Mouse (Mus musculus) embryonic facial prominence, embryonic 13.5 days (tissue): ENCODE results near the gene Syne4. TPM values are rescaled to one million over a fixed set of nuclear protein-coding genes. Genes with fewer than 3 reads are reported as not detected.

ENCODE experiments used
- ATAC-seq: fragments of 200-750 bp; cut with Nextera tagmentation; 2 replicates; pipeline ENCODE4 v1.8.0; 2017; ENCODE audit warnings: low read depth; ENCODE audit not compliant: insufficient number of reproducible peaks, insufficient read depth, low FRiP score, low TSS enrichment
- H3K27ac ChIP-seq: fragments of 300-500 bp; sonication (generic); 2 replicates; pipeline ENCODE4 v1.5.1; 2015; ENCODE audit warnings: moderate library complexity, mild to moderate bottlenecking, inconsistent platforms
- H3K27me3 ChIP-seq: fragments of 300-500 bp; sonication (generic); 2 replicates; pipeline ENCODE4 v1.6.1; 2015; ENCODE audit warnings: mild to moderate bottlenecking, inconsistent platforms
- H3K36me3 ChIP-seq: fragments of 300-500 bp; sonication (generic); 2 replicates; pipeline ENCODE4 v1.6.1; 2015; ENCODE audit warnings: mild to moderate bottlenecking, inconsistent platforms
- H3K4me1 ChIP-seq: fragments of 300-500 bp; sonication (generic); 2 replicates; pipeline ENCODE4 v1.6.1; 2015; ENCODE audit warnings: inconsistent platforms
- H3K4me2 ChIP-seq: fragments of 300-500 bp; sonication (generic); 2 replicates; pipeline ENCODE4 v1.6.1; 2015; ENCODE audit warnings: moderate library complexity, mild to moderate bottlenecking, inconsistent platforms
- H3K4me3 ChIP-seq: fragments of 300-500 bp; sonication (generic); 2 replicates; pipeline ENCODE4 v1.5.1; 2015; ENCODE audit warnings: mild to moderate bottlenecking, inconsistent platforms
- H3K9ac ChIP-seq: fragments of 300-500 bp; sonication (generic); 2 replicates; pipeline ENCODE4 v1.6.1; 2015; ENCODE audit warnings: mild to moderate bottlenecking, inconsistent platforms
- H3K9me3 ChIP-seq: fragments of 300-500 bp; sonication (generic); 2 replicates; pipeline ENCODE4 v1.6.1; 2016; ENCODE audit warnings: inconsistent platforms
- WGBS: fragments of 180-500 bp; shearing (Covaris S2); methylation state at CpG from one replicate; pipeline ENCODE4 v1.1.7; 2015; ENCODE audit warnings: mixed read lengths; 5-methylcytosine and 5-hydroxymethylcytosine counted together
- polyA plus RNA-seq: library from polyadenylated mRNA; unstranded; fragments of >200 nt; fragmentation: Nextera tagmentation; extraction: Ambion mirVana; gene quantifications from 2 replicates; pipeline ENCODE4 v1.2.1, GENCODE M21; 2015

Syne4 gene
- polyA plus RNA-seq, 1 experiment from 2014 or later: 54.6 TPM

DNA sequence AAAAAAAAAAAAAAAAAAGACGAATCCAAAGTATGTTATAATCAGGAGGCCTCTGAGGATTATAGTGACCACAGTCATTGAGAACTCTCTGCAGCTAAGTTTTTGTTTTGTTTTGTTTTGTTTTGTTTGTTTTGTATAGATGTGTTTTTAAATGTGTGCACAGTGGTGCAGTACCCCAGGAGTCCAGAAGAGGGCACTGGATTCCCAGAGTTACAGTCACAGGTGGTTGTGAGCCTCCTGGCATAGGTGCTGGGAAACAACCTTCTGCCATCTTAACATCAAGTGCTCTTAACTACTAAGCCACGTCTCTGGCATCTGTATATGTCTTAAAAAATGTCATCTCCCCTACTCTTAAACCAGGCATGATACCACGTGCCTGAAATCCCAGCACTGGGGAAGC is 13.7 kb upstream of the Syne4 start:
- Histone ChIP-seq H3K4me1 (no peaks in the 10 kb centered on the region), H3K9ac (no peak overlapping the region), H3K27ac (no peak overlapping the region), H3K4me2 (no peak overlapping the region), H3K9me3 (no peaks in the 10 kb centered on the region), H3K4me3 (no peak overlapping the region), H3K36me3 (peaks cover 89% of the 10 kb centered on the region), H3K27me3 (no peaks in the 10 kb centered on the region)
- whole genome bisulfite sequencing: 49% methylated on average over 3 of the region's 3 CpGs
- no peak for ATAC-seq

DNA sequence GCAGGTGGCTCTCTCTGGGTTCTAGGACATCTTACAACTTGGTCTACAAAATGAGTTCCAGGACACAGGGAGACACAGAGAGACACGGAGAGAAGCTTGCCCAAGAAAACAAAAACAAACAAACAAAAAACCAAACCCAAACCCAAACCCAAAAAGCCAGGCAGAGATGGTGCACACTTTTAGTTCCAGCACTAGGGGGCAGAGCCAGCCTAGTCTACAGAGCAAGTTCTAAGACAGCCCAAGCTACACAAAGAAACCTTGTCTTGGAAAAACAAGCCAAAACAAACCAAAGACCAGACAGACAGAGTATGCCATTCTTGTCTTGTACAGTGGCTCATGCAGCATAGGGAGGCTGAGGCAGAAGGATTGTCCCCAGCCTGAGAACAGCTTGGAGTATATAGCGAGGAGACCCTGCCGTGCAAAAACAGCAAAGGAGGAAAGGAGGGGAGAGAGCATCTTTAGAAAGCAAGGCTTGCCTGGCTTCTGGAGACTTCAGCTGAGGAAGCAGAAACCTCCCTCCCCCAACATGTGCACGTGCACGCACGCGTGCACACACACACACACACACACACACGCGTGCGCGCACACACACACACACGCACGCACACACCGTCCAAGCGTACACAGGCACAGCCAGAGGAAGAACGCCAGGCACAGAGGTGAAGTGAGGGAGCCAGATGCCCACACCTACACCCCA is 8.4 kb upstream of the Syne4 start:
- ATAC-seq: no peak
- peaks cover 59% of the 10 kb centered on the region for H3K36me3 ChIP-seq
- no peaks in the 10 kb centered on the region for H3K9me3 ChIP-seq
- no peak overlapping the region for H3K9ac ChIP-seq
- peaks cover 21% of the 10 kb centered on the region for H3K4me1 ChIP-seq
- 89% methylated on average over 16 of the region's 16 CpGs for WGBS
- H3K27ac ChIP-seq: no peak overlapping the region
- H3K4me3 ChIP-seq: no peak overlapping the region
- H3K4me2 ChIP-seq: no peak overlapping the region
- no peaks in the 10 kb centered on the region for H3K27me3 ChIP-seq

DNA sequence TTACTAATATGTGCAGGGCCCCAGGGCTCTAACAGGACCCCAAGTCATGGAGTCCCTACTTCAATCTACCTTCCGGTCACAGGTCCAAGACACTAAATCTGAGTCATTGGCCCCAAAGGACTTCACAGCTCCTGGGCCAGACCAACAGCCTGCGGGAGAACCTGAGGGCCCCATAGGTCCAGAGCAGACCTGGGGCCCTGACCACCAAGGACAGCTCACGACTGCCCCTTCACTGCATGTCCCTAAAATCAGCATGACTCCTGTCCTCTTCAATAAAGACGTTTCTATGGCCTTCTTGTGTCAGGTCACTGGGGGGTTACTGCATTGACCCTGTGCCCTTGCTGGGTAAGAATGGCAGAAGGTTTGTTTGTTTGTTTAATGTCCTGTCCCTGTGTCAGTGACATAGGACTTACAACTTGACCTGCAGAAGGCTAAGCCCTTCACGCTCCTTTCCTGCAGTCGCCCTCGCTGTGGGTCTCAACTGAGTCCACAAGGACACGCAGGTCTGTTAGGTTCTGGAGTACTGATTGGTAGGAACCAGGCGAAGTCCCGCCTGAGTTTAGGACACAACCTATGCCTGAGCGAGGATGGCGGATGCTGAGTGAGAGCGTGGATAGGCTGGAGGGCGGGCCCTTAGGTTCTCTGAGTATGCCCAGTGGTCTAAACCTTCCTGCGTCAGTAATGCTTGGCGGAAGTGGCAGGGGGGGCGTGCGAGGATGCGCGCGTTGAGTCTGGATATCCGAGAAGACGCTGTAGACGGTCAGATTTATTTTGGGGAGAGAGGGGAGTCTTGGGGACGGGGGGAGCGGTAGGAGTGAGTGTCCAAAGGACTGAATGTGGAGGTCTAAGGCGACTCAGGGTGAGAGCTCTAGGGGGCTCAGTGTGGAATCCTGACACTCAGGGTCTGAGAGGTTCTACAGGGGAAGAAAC is 6.3 kb upstream of the Syne4 start, which contains the start of gene Alkbh6:
Alkbh6 (plus strand) TSS at position 642 of the 930 bp plus-strand sequence.
- 5% methylated on average over 27 of the region's 27 CpGs for WGBS
- Histone ChIP-seq H3K36me3 (peaks cover 55% of the 10 kb centered on the region), H3K27ac (peak within 1 kb of the TSS; percentile 78), H3K4me3 (peak within 1 kb of the TSS; percentile 65), H3K4me1 (peaks cover 21% of the 10 kb centered on the region), H3K4me2 (peak within 1 kb of the TSS; percentile 90), H3K9ac (peak within 1 kb of the TSS; percentile 80), H3K27me3 (no peaks in the 10 kb centered on the region), H3K9me3 (no peaks in the 10 kb centered on the region)
- peak; percentile 99 for ATAC-seq

DNA sequence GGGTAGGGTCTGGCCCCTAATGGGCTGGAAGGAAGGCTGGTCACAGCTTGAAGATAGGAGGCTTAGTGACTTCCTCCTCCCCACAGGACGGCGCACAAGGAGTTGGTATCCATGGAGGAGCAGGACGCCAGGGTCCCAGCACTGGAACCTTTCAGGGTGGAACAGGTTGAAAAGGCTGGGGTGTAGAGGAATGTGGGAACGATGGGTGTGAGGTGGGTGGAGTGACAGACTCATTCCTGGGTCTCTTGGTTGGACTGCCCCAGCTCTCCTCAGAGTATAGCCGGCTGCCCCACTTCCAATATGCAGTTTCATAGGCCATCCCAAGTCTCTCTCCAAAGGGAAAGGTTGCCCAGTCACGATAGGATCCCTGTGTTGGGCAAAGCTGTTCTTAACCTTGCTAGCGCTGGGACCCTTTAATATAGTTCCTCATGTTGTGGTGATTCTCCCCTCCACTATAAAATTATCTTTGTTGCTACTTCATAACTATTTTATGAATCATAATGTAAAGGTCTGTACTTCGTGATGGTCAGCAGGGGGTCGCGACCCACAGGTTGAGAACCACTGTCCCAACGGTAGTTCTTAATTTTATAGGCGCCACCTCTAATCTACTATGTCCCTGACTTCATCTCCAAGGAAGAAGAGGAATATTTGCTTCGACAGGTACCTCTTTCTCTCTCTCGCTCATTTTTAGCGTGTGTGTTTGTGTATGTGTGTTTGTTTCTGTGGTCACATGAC is 5.0 kb upstream of the Syne4 start:
- peak overlapping the region; percentile 65 for H3K4me3 ChIP-seq
- no peak overlapping the region for H3K27ac ChIP-seq
- no peak for ATAC-seq
- peaks cover 29% of the 10 kb centered on the region for H3K4me1 ChIP-seq
- peak overlapping the region; percentile 90 for H3K4me2 ChIP-seq
- H3K36me3 ChIP-seq: peaks cover 48% of the 10 kb centered on the region
- no peaks in the 10 kb centered on the region for H3K27me3 ChIP-seq
- 64% methylated on average over 15 of the region's 15 CpGs for WGBS
- no peaks in the 10 kb centered on the region for H3K9me3 ChIP-seq
- peak overlapping the region; percentile 80 for H3K9ac ChIP-seq

DNA sequence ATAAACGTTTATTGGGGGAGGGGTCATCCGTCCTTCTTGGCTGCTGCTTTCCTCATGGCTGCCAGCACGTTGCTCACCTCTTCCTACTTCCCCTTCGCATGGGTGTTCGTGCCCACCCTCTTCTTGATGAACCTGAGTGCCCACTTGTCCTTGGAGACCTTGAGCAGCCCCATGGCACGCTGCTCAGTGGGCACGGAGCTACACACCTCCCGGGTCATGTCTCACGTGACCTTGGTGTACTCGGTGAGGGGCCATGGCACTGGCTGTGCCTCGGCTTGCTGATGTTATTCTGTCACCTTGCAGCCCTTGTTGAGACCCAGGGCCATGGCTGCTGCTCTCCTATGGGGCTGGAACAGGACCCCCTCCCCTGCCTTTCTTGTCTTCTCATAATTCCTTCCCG is 4.5 kb upstream of the Syne4 start:
- WGBS: 87% methylated on average over 12 of the region's 12 CpGs
- no peak for ATAC-seq

DNA sequence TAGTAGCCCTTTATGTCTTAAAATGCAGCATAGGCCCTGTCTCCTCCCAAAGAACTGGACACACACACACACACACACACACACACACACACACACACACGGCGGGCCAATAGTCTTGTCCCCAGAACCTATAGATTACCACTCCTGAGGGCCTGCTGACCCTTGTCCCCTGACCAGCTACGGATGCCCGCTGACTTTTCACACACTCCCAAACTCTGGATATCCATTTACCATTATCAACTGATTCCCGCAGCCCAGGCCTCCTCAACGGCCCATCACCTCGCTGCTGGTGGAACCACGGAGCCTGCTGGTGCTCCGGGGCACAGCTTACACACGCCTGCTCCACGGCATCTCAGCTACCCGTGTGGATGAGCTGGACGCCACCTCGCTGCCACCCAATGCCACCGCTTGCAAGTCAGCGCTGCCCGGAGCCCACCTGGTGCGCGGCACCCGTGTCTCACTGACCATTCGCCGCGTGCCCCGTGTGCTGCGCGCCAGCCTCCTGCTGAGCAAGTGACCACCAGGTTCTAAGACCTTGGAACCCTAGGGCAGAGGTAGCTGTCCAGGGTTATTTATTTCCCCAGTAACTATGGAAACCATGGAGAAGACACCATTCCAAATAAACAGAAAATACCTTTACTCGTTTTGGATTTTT is 814 bp upstream of the Syne4 start:
- Histone ChIP-seq H3K36me3 (peaks cover 39% of the 10 kb centered on the region), H3K27ac (no peak overlapping the region), H3K9me3 (no peaks in the 10 kb centered on the region), H3K4me3 (no peak overlapping the region), H3K4me1 (peaks cover 37% of the 10 kb centered on the region), H3K4me2 (peak overlapping the region; percentile 63; the same call in 1 of the 2 replicates), H3K9ac (no peak overlapping the region; the same call in 1 of the 2 replicates), H3K27me3 (no peaks in the 10 kb centered on the region)
- WGBS: 53% methylated on average over 27 of the region's 27 CpGs
- ATAC-seq: no peak

More for the DNA sequence above, 4.5 kb upstream of the Syne4 start:
- Histone ChIP-seq H3K9me3 (no peaks in the 10 kb centered on the region), H3K4me2 (peak overlapping the region; percentile 90; the same call in 1 of the 2 replicates), H3K36me3 (peaks cover 45% of the 10 kb centered on the region), H3K9ac (no peak overlapping the region), H3K4me3 (no peak overlapping the region), H3K4me1 (peaks cover 34% of the 10 kb centered on the region), H3K27ac (no peak overlapping the region), H3K27me3 (no peaks in the 10 kb centered on the region)

DNA sequence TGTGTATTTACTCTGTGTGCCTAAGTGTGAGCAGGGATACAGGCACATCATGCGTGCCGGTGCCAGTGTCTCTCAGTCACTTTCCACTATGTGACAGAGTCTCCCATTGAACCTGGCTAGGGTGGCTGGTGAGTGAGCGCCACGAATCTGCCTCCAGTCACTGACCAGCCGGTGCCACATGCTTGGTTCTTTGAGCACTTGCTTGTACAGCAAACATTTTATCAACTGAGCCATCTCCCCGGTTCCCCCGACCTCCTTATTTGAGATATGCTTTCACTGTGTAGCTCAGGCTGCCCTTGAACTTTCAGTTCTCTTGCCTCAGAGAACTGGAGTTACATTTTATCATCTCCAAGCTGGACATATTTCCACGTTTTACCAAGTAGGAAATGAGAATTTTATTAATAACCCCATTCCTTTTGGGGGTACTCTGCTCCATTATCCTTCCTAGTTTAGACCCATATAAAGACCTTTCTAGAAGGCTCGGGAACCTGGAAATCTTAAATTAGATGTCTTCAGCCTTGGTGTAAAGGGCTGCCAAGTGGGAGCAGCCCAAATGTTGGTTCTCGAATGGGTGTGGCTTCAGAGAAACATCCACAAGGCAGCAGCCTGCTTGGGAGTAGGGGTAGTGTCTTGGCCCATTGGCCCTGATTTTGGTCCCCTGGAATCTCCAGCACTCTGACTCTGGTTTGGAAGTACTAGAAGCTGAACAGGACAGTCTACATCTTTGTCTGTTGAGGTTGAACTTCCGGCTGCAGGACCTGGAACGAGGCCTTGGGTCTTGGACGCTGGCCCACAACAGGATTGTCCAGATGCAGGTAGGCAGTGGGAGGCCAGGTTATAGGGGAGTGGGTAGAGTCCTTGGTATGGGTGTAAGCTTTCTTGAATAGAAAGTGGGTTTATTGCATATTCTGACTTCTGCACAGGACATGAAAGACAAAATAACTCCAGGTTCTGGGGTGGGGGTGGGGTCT is 1.2 kb downstream of the Syne4 start:
- WGBS: 72% methylated on average over 13 of the region's 13 CpGs
- no peak for ATAC-seq
- Histone ChIP-seq H3K36me3 (peaks cover 37% of the 10 kb centered on the region), H3K27ac (no peak overlapping the region), H3K4me2 (peak overlapping the region; percentile 63), H3K9ac (peak overlapping the region; percentile 76), H3K9me3 (no peaks in the 10 kb centered on the region), H3K4me1 (peaks cover 25% of the 10 kb centered on the region), H3K27me3 (no peaks in the 10 kb centered on the region), H3K4me3 (peak overlapping the region; percentile 55)

DNA sequence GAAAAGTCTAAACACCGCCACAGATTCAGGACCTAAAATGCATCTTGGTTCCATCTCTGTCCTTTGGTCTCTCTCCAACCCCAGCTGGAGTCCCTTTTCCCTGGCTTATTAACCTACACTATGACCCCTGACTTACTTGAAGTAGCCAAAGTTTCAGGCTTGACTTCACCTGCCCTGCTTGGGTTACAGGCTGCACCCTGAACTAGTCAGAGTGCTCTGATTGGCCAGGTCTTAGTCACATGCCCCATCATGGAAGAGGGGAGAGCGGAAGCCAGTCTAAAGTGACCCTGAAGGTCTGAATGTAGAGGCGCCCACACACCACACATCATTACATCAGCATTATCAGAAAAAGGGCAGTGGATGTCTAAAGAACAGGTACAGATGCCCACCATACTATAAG is 3.5 kb downstream of the Syne4 start:
- Histone ChIP-seq H3K4me2 (no peak overlapping the region), H3K36me3 (peaks cover 16% of the 10 kb centered on the region; the same call in 1 of the 2 replicates), H3K4me1 (peaks cover 37% of the 10 kb centered on the region), H3K27me3 (no peaks in the 10 kb centered on the region), H3K27ac (no peak overlapping the region), H3K4me3 (no peak overlapping the region), H3K9ac (no peak overlapping the region), H3K9me3 (no peaks in the 10 kb centered on the region)
- ATAC-seq: no peak
- 86% methylated on average over 3 of the region's 3 CpGs for WGBS

DNA sequence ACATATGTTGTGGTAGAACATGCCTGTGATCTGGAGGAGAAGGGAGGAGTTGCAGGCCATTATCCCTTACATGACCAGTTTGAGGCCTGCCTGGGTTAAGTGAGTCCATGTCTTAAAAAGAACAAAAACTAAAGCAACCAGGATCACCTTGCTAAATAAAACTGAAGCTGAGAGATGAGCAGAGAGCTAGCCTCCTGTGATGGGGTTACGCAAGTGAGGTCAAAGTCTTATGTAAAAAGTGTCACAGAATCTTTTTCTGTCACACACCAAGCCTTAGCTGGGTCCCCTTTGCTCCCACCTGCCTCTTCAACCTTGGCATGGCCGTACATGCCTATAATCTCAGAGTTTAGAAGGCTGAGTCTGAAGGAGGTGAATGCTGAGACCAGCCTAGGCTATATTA is 6.3 kb downstream of the Syne4 start:
- Histone ChIP-seq H3K4me3 (peak overlapping the region; percentile 83), H3K27ac (no peak overlapping the region), H3K4me2 (peak overlapping the region; percentile 79), H3K27me3 (no peaks in the 10 kb centered on the region), H3K9me3 (no peaks in the 10 kb centered on the region), H3K36me3 (peaks cover 16% of the 10 kb centered on the region; the same call in 1 of the 2 replicates), H3K4me1 (peaks cover 17% of the 10 kb centered on the region), H3K9ac (peak overlapping the region; percentile 92; the same call in 1 of the 2 replicates)
- 76% methylated on average over 2 of the region's 2 CpGs for WGBS
- no peak for ATAC-seq
